Mouse (Mus musculus) G1E (cell line): Measurements from ENCODE around the gene Mas1.

ENCODE experiments used
- CTCF ChIP-seq: IDR thresholded peaks from 2 replicates; pipeline ENCODE4 v1.5.1; 2012; ENCODE audit warnings: low read depth, low read length, inconsistent platforms, mixed read lengths
- GATA1 ChIP-seq: IDR thresholded peaks from 2 replicates; pipeline ENCODE4 v1.6.1; 2012; ENCODE audit warnings: borderline replicate concordance, low read length, inconsistent platforms, mixed read lengths
- POLR2AphosphoS5 ChIP-seq: IDR thresholded peaks from 2 replicates; pipeline ENCODE4 v1.6.1; 2012; ENCODE audit warnings: low read depth, low read length, inconsistent platforms; ENCODE audit not compliant: insufficient replicate concordance

GRCm38 (mm10) chr17:12835738-12836137, 32.2 kb downstream of the Mas1 start:
- TF ChIP-seq CTCF: no peak
- TF ChIP-seq GATA1: no peak
- no peak for TF ChIP-seq POLR2AphosphoS5
